Mouse (Mus musculus) liver, embryonic 16.5 days (tissue): ENCODE data around the gene Rap1gap2. TPM values are rescaled to one million over a fixed set of nuclear protein-coding genes. Genes with fewer than 3 reads are reported as not detected.

Experiments
- ATAC-seq: fragments of 200-750 bp; cut with Nextera tagmentation; 2 replicates; pipeline ENCODE4 v1.8.0; 2017; ENCODE audit warnings: low read depth, mild to moderate bottlenecking, moderate number of reproducible peaks, moderate library complexity
- H3K27ac ChIP-seq: fragments of 300-500 bp; sonication (generic); 2 replicates; pipeline ENCODE4 v1.5.1; 2014; ENCODE audit warnings: mild to moderate bottlenecking, low read length
- H3K27me3 ChIP-seq: fragments of 300-500 bp; sonication (generic); 2 replicates; pipeline ENCODE4 v1.6.1; 2014; ENCODE audit warnings: low read depth, low read length, mixed read lengths; ENCODE audit not compliant: control insufficient read depth, insufficient read depth
- H3K36me3 ChIP-seq: fragments of 300-500 bp; sonication (generic); 2 replicates; pipeline ENCODE4 v1.6.1; 2014; ENCODE audit warnings: mild to moderate bottlenecking; ENCODE audit not compliant: control insufficient read depth, insufficient read depth
- H3K4me1 ChIP-seq: fragments of 300-500 bp; sonication (generic); 2 replicates; pipeline ENCODE4 v1.6.1; 2014; ENCODE audit warnings: low read depth, low read length, mixed read lengths; ENCODE audit not compliant: control insufficient read depth
- H3K4me2 ChIP-seq: fragments of 300-500 bp; sonication (generic); 2 replicates; pipeline ENCODE4 v1.6.1; 2014; ENCODE audit warnings: low read depth, low read length, mixed read lengths
- H3K4me3 ChIP-seq: fragments of 300-500 bp; sonication (generic); 2 replicates; pipeline ENCODE4 v1.5.1; 2014; ENCODE audit warnings: low read depth, mild to moderate bottlenecking, low read length
- H3K9ac ChIP-seq: fragments of 300-500 bp; sonication (generic); 2 replicates; pipeline ENCODE4 v1.6.1; 2014; ENCODE audit warnings: low read depth, low read length
- H3K9me3 ChIP-seq: fragments of 300-500 bp; sonication (generic); replicated peaks from 2 replicates; pipeline ENCODE4 v1.6.1; 2016; ENCODE audit warnings: low read length; ENCODE audit not compliant: control insufficient read depth
- WGBS: fragments of 180-500 bp; shearing (Covaris S2); extraction: QIAGEN DNeasy Blood & Tissue Kit; methylation state at CpG from one replicate; pipeline ENCODE4 v1.1.7; 2014; ENCODE audit not compliant: insufficient replicate concordance; 5-methylcytosine and 5-hydroxymethylcytosine counted together
- polyA plus RNA-seq: library from polyadenylated mRNA; unstranded; fragments of >200 nt; fragmentation: Nextera tagmentation; extraction: Ambion mirVana; gene quantifications from 2 replicates; pipeline ENCODE4 v1.2.1, GENCODE M21; 2015

The Rap1gap2 gene
- polyA plus RNA-seq, 1 experiment from 2014 or later, result 1.2 TPM

DNA sequence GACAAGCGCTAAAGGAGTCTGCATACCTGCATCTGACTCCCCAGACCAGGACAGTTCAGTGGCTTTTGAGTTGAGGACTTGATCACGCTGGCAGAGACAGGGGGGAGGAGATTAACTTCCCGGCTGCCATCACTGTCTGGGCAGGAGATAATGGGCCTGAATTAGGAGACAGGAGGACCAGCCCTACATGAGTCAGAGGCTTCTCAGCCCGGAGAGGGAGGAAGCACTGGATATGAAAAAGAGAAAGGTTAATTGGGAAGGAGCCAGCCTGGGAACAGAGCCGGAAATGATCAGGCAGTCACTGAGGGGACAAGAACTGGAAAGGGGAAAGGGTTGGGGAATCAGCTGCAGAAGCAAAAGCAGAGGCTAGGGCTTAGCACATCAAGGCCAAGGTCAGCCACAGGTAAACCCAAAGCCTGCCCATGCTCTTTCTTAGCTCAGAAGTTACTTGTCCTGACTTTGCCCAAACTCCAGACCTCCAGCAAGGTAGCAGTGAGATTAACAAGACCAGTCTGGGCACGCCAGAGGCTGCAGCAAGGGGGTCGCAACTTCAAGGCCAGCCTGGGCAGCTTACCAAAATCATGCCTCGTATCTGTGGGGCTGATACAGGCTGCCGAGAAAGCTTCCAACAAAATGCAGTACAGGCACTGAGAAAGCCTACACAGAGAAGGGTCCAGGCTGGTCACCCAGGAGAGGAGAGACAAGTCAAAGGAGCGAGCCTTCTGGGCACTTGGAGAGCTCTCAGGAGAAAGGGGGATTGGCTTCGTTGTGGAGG lies 53.1 kb downstream of the Rap1gap2 start:
- WGBS, result 57% methylated on average over 11 of the region's 11 CpGs
- H3K36me3 ChIP-seq, result no peaks in the 10 kb centered on the region
- H3K4me2 ChIP-seq, result no peak overlapping the region
- H3K9ac ChIP-seq, result 0 out of 2 replicates have a peak overlapping the region, but pooled peaks have one; percentile 11
- peaks cover 56% of the 10 kb centered on the region for H3K4me1 ChIP-seq
- H3K9me3 ChIP-seq, result no peaks in the 10 kb centered on the region
- H3K27ac ChIP-seq, result peak overlapping the region; percentile 29; the same call in 1 of the 2 replicates
- no peak overlapping the region for H3K4me3 ChIP-seq
- peak; percentile 18; the same call in 1 of the 2 replicates for ATAC-seq
- H3K27me3 ChIP-seq, result no peaks in the 10 kb centered on the region

DNA sequence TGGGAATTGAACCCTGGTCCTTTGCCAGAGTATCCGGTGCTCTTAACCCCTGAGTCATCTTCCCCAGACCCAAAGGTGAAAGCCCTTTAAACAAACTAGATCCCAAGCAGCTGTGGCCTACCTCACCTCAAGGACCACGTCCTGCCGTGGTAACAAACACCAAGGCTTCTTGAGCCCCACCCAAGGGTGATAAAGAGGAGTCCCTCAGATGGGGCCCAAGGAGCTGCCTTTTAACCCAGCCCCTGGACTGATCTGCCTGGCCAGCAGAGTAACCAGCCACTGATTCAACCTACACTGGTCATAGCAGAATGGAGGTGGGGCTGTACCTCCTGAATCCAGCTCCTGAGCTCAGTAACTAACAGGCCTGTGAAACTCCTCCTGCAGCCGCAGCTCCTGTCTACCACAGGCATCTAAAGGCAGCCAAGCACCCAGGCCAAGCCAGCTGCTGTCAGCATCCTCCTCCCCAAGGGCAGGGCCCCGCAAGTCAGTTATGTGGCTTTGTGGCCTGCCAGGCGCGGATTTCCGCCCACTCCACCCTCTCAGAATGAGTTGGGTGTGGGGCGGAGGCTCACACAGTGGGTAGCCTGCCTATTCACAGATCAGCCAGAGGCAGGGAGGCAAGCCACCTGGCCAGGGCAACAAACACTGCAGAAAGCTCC lies 54.9 kb downstream of the Rap1gap2 start:
- Histone ChIP-seq H3K36me3 (no peaks in the 10 kb centered on the region), H3K4me2 (peak overlapping the region; percentile 50), H3K9ac (peak overlapping the region; percentile 50), H3K27ac (peak overlapping the region; percentile 89), H3K27me3 (no peaks in the 10 kb centered on the region), H3K9me3 (no peaks in the 10 kb centered on the region), H3K4me1 (peaks cover 48% of the 10 kb centered on the region), H3K4me3 (peak overlapping the region; percentile 16; the same call in 1 of the 2 replicates)
- peak; percentile 77 for ATAC-seq
- WGBS, result 15% methylated on average over 9 of the region's 9 CpGs

DNA sequence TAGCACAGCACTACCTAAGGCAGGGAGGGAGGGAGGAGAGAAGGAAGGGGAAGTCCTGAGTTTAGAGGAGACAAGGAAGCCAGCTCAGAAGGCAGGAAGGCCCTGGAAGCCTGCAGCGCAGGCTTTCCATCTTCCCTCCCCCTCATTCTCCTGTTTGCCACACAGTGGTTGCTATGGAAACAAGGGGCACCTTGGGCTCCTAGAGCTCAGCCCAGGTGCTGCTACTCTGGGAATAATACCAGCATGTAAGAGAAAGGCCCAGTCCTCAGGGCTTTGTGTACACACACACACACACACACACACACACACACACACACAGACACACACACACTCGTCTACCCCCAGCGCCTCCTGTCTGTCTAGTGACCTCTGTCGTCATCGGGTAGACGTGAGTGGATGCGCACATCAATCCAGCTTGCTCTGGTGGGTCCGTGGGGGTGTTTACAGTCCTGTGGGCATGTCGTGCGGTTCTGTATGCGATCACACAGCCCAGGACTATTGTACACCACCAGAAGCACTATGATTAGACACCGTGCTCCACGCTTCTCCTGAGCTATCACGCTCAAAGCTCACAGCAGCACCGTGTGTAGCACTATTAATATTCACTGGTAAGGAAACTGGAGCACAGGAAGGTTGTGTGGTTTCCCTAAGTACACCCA lies 55.9 kb downstream of the Rap1gap2 start:
- no peaks in the 10 kb centered on the region for H3K27me3 ChIP-seq
- H3K9me3 ChIP-seq, result no peaks in the 10 kb centered on the region
- no peaks in the 10 kb centered on the region for H3K36me3 ChIP-seq
- no peak overlapping the region for H3K4me2 ChIP-seq
- ATAC-seq, result no peak
- no peak overlapping the region for H3K9ac ChIP-seq
- no peak overlapping the region for H3K4me3 ChIP-seq
- 46% methylated on average over 15 of the region's 15 CpGs for WGBS
- H3K4me1 ChIP-seq, result peaks cover 38% of the 10 kb centered on the region
- H3K27ac ChIP-seq, result no peak overlapping the region

DNA sequence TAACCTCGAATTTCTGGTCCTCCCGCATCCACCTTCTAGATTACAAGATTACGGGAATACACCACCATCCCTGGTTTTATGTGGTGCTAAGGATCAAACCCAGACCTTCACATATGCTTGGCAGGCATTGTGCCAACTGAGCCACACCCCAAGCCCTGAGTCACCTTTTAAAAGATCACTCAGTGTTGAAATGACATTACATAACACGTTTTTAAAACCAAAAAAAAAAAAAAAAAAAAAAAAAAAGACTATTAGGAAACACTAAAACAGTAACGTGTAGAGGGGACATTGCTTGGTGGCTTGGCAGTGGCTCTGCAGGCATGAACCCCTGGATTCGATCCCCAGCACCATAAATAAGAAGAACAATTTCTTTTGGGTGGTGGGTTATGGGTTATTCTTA lies 59.1 kb downstream of the Rap1gap2 start:
- no peaks in the 10 kb centered on the region for H3K9me3 ChIP-seq
- no peak for ATAC-seq
- H3K36me3 ChIP-seq, result no peaks in the 10 kb centered on the region
- H3K4me2 ChIP-seq, result no peak overlapping the region
- H3K27me3 ChIP-seq, result no peaks in the 10 kb centered on the region
- H3K4me1 ChIP-seq, result peaks cover 48% of the 10 kb centered on the region
- H3K9ac ChIP-seq, result no peak overlapping the region
- no peak overlapping the region for H3K27ac ChIP-seq
- H3K4me3 ChIP-seq, result no peak overlapping the region
- WGBS, result 51% methylated on average over 6 of the region's 6 CpGs

DNA sequence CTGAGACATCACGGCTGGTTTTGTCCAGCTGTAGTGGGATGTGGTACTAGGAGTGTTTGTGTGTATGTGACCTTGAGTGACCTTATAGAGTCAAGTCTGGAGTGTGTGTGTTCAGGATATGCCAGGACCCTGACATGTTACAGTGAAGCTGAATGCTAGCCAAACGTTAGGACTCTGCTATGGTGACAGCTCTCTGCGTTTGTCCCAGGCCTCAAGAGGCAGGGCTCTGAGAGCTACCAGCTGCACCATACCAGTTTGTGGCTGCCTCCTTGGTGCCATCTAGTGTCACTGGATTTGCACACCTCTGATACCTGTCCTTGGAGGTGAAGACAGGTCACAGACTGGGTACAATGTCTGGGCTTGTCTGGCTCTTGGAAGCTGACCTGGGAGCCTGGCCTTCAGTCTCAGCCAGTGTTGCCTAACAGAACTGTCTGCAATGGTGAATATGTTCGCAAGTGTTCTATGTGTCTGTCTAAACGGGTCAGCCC lies 60.1 kb downstream of the Rap1gap2 start:
- H3K4me3 ChIP-seq, result no peak overlapping the region

DNA sequence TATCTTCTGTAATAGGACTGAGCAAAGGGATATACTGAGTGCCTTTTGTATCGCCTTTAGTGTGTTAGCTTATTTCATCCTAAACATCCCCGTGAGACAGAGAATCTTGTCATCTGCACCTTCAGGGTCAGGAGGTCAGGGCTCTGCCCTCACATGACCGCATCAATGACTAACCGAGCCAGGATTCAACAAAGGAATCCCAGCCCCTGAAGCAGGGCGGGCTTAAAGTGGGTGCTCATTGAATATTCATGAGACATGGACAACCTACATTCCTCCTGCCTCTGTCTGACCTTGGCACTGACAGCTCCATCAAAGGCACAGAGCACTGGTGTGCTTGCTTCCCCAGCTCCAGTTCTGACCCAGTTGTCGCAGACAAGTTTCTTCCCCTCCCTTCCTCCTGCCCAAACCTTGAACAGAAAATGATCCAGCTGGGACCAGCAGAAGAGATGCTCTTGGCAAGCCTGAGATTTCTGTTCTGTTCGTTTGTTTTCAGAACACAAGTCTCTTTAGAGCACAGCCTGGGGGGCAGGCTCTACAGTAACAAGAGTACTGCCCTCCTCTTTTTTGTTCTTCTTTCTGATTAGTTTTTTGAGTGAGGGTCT lies 61.8 kb downstream of the Rap1gap2 start:
- no peak overlapping the region for H3K27ac ChIP-seq
- ATAC-seq, result no peak
- no peaks in the 10 kb centered on the region for H3K27me3 ChIP-seq
- peaks cover 25% of the 10 kb centered on the region for H3K4me1 ChIP-seq
- no peak overlapping the region for H3K4me3 ChIP-seq
- H3K9ac ChIP-seq, result no peak overlapping the region
- no peaks in the 10 kb centered on the region for H3K9me3 ChIP-seq
- WGBS, result 55% methylated on average over 7 of the region's 7 CpGs
- no peaks in the 10 kb centered on the region for H3K36me3 ChIP-seq
- H3K4me2 ChIP-seq, result no peak overlapping the region

More for the DNA sequence above, 60.1 kb downstream of the Rap1gap2 start:
- WGBS, result 56% methylated on average over 5 of the region's 5 CpGs
- Histone ChIP-seq H3K4me1 (peaks cover 39% of the 10 kb centered on the region), H3K9ac (no peak overlapping the region), H3K27me3 (no peaks in the 10 kb centered on the region), H3K27ac (no peak overlapping the region), H3K36me3 (no peaks in the 10 kb centered on the region), H3K9me3 (no peaks in the 10 kb centered on the region), H3K4me2 (no peak overlapping the region)
- no peak for ATAC-seq

DNA sequence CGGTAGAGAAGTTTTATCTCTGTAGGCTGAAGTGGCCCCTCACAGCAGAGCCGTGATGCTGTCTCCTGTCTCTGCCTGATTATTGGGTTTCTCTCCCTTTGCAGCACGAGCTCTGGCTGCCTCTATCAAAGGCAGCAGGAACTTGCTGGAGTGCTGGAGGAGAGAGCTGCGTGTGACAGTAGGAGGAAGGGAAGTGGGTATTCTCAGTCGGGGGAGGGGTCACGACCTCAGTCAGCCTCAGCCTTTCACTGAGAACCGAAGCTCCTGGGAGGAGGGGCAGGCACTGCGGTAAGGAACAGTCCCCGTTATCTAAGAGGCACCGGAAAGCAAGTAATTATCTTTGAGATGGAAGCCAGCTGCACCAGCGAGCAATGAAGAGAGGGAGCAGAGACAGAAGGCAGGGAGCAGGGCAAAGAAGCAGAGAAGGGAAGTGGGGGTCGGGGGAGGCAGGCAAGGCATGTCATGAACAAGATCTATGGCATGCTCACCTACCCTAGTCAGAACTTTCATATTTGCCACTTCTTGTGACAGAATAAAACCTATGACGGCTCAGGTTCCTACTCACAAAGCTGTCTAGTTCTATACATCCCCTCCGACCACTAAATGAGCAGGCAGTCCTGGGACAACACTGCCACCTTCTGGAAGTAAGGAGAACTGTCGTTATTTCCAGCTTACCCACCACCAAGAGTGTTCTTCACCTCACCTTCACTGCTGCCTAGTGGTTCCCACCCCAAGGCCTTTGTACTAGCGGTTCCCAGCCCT lies 63.6 kb downstream of the Rap1gap2 start:
- WGBS, result 1% methylated on average over 16 of the region's 16 CpGs

DNA sequence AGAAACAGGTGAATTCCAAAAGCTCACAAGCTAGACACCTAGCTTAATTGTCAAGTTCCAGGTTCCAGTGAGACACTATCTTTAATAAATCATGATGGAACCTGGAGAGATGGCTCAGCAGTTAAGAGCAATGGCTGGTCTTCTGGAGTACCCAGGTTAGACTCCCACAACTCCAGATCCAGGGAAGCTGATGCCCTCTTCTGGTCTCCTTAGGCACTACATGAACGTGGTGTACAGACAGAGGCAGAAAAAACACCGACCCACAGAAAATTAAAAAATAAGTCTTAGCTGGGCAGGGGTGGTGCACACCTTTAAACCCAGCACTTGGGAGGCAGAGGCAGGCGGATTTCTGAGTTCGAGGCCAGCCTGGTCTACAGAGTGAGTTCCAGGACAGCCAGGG lies 64.5 kb downstream of the Rap1gap2 start:
- H3K4me1 ChIP-seq, result peaks cover 25% of the 10 kb centered on the region
- peak overlapping the region; percentile 43; the same call in 1 of the 2 replicates for H3K4me2 ChIP-seq
- H3K36me3 ChIP-seq, result no peaks in the 10 kb centered on the region
- no peaks in the 10 kb centered on the region for H3K27me3 ChIP-seq
- 13% methylated on average over 4 of the region's 4 CpGs for WGBS
- no peak overlapping the region for H3K27ac ChIP-seq
- H3K9ac ChIP-seq, result 0 out of 2 replicates have a peak overlapping the region, but pooled peaks have one; percentile 20
- no peak overlapping the region for H3K4me3 ChIP-seq
- ATAC-seq, result 0 out of 2 replicates have a peak, but pooled peaks have one; percentile 20
- no peaks in the 10 kb centered on the region for H3K9me3 ChIP-seq

More for the DNA sequence above, 63.6 kb downstream of the Rap1gap2 start:
- H3K36me3 ChIP-seq, result no peaks in the 10 kb centered on the region
- no peaks in the 10 kb centered on the region for H3K27me3 ChIP-seq
- peak overlapping the region; percentile 68 for H3K4me2 ChIP-seq
- peak overlapping the region; percentile 50 for H3K4me3 ChIP-seq
- H3K27ac ChIP-seq, result peak overlapping the region; percentile 92
- peak overlapping the region; percentile 47 for H3K9ac ChIP-seq
- H3K9me3 ChIP-seq, result no peaks in the 10 kb centered on the region
- ATAC-seq, result peak; percentile 86
- H3K4me1 ChIP-seq, result peaks cover 25% of the 10 kb centered on the region
